Mouse (Mus musculus) liver, postnatal 0 days (tissue): Measurements from ENCODE around the gene Mcm9.

Experiments used
- CTCF ChIP-seq: sonication (generic); IDR thresholded peaks from 2 replicates; pipeline ENCODE4 v1.5.1; 2016; ENCODE audit warnings: antibody characterized with exemption, low read depth
- EP300 ChIP-seq: IDR thresholded peaks from 2 replicates; pipeline ENCODE4 v1.6.1; 2016; ENCODE audit warnings: antibody characterized with exemption, low read depth, mild to moderate bottlenecking

DNA sequence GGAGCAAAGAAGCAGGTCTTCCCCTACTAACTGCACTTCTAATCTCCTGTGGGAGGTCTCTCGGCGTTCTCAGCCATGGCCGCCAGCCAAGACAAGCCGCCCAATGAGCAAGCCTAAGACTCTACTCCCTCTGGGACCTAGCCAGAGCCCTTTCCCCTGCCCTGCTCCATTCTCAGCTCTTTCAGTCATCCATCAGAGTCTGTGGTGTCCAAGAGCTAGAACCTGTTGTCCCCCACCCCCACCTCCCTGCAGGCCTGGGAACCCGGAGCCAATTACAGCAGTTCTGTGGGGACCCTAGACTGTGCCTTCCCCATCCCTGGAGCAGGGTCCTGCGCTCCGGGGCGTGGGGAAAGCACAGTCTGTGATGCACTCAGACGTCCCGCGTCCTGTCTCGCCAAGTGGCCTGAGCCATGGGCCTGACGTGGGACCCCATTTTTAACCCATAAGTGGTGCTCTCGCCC is 49.6 kb downstream of the Mcm9 start:
- no peak for TF ChIP-seq CTCF
- no peak for TF ChIP-seq EP300
